Mouse (Mus musculus) testis, adult 2 months (tissue): ENCODE results near the gene Lrrc51. TPM values are rescaled to one million over a fixed set of nuclear protein-coding genes. Genes with fewer than 3 reads are reported as not detected.

Experiments
- H3K27ac ChIP-seq: fragments of 200-500 bp; 2 replicates; pipeline ENCODE4 v1.5.1; 2012; ENCODE audit warnings: low read depth, low read length; ENCODE audit not compliant: control insufficient read depth, insufficient read depth
- H3K27me3 ChIP-seq: fragments of 200-500 bp; 2 replicates; pipeline ENCODE4 v1.6.1; 2012; ENCODE audit warnings: mild to moderate bottlenecking, low read length, moderate library complexity; ENCODE audit not compliant: control insufficient read depth, insufficient read depth
- H3K36me3 ChIP-seq: fragments of 200-500 bp; 2 replicates; pipeline ENCODE4 v1.6.1; 2012; ENCODE audit warnings: mild to moderate bottlenecking, low read length; ENCODE audit not compliant: control insufficient read depth, insufficient read depth
- H3K4me1 ChIP-seq: fragments of 200-500 bp; 2 replicates; pipeline ENCODE4 v1.6.1; 2012; ENCODE audit warnings: low read length; ENCODE audit not compliant: control insufficient read depth, insufficient read depth
- H3K4me3 ChIP-seq: fragments of 200-500 bp; 2 replicates; pipeline ENCODE4 v1.5.1; 2012; ENCODE audit warnings: low read depth, mild to moderate bottlenecking, low read length, moderate library complexity, mixed read lengths; ENCODE audit not compliant: control insufficient read depth
- CTCF ChIP-seq: fragments of 200-500 bp; IDR thresholded peaks from 2 replicates; pipeline ENCODE4 v1.5.1; 2012; ENCODE audit warnings: low read depth, mild to moderate bottlenecking, inconsistent platforms, low read length, moderate library complexity; ENCODE audit not compliant: control insufficient read depth, insufficient read depth, insufficient replicate concordance
- POLR2A ChIP-seq: fragments of 200-500 bp; IDR thresholded peaks from 2 replicates; pipeline ENCODE4 v1.6.1; 2012; ENCODE audit warnings: low read depth, mild to moderate bottlenecking, inconsistent platforms, low read length, moderate library complexity; ENCODE audit not compliant: control insufficient read depth
- polyA plus RNA-seq: library from polyadenylated mRNA; depleted of rRNA; stranded (reverse); fragments of >200 nt; gene quantifications from 2 replicates; pipeline ENCODE4 v1.2.3, GENCODE M21; 2012

The Lrrc51 gene
- polyA plus RNA-seq, 1 experiment = 1,353 TPM

DNA sequence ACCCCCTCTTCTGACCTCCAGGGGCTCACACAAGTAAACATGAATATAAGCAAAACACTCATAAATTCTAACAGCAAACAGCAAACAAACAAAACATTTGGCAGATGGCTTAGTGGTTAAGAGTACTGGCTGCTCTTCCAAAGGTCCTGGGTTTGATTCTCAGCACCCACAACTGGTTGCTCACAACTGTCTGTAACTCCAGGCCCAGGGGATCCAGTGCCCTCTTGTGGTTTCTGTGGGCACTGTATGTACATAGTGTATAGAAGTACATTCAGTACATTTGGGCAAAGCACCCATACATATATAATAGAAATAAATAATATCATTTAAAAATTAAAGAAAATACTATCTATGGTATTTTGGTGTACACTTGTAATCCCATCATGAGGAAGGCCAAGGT, 30.8 kb downstream of the Lrrc51 start:
- H3K4me1 ChIP-seq = no peaks in the 10 kb centered on the region
- TF ChIP-seq CTCF (no peak), POLR2A (no peak)
- no peak overlapping the region for H3K27ac ChIP-seq
- H3K4me3 ChIP-seq = no peak overlapping the region
- no peaks in the 10 kb centered on the region; the same call in 1 of the 2 replicates for H3K36me3 ChIP-seq
- H3K27me3 ChIP-seq = no peaks in the 10 kb centered on the region

DNA sequence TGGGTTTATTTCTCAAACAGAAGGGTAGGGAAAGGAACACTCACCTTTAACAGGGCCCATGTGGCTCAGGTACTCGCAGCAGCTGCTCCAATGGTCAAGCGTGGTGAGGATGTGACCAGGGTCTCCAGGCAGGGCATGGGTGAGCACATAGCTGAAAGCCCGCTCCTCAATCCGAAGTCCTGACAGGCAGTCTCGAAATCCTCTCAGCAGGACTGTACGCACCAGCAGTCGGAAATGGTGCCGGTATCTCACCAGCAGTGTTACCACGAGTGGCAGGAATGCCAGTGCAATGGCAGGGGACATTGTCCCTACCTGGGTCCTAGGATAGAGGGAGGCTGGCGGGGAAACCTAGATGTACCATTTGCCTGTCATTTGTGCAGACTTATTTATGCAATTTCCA, 31.7 kb downstream of the Lrrc51 start:
- Histone ChIP-seq H3K4me3 (no peak overlapping the region), H3K27ac (no peak overlapping the region), H3K27me3 (no peaks in the 10 kb centered on the region), H3K4me1 (peaks cover 2% of the 10 kb centered on the region; the same call in 1 of the 2 replicates), H3K36me3 (no peaks in the 10 kb centered on the region; the same call in 1 of the 2 replicates)
- TF ChIP-seq POLR2A = no peak

DNA sequence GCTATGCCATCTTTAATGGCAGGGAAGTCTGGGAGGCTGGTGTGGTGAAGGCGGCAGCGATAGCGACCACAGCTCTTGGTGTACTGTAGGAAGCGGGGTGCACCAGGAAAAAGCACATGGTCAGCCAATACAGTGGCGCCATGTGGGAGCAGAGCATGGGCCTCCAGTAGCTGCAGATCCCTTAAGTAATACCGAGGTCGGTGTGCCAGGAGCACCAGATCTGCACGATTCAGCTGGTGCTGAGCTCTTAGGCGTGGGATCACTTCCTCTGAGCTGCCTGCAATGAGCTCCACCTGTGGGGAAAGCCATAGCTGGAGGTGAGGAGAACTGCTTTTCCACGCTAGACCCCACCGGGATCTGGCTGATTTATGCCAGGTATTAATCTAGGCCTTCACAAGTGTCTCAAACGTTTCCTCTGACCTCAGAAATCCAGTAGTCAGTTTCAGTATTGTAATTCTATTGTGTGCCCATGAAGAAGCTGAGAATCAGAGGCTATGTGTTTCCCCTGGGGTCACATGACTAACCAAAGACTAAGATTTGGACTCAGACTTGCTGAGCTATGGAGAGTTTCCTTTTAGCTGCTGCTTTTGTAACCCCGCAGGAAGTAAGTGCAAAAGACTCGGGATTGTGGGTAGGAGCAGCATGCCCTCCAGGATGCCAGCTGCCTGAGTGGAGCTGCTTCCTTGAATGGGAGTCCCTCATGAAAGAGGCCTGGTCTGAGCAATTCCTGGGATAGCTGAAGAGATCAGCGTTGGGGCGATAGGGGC, 33.2 kb downstream of the Lrrc51 start:
- Histone ChIP-seq H3K27ac (no peak overlapping the region), H3K27me3 (no peaks in the 10 kb centered on the region)

GRCm38 (mm10) chr7:101896104-101897066, 37.3 kb downstream of the Lrrc51 start:
- no peak for TF ChIP-seq CTCF
- TF ChIP-seq POLR2A = peak; percentile 76
- Histone ChIP-seq H3K27me3 (no peaks in the 10 kb centered on the region), H3K4me1 (peaks cover 2% of the 10 kb centered on the region; the same call in 1 of the 2 replicates), H3K4me3 (peak overlapping the region; percentile 86), H3K27ac (peak overlapping the region; percentile 95), H3K36me3 (no peaks in the 10 kb centered on the region; the same call in 1 of the 2 replicates)

More for the DNA sequence above, 33.2 kb downstream of the Lrrc51 start:
- TF ChIP-seq POLR2A (no peak), CTCF (no peak)
- Histone ChIP-seq H3K4me1 (peaks cover 2% of the 10 kb centered on the region; the same call in 1 of the 2 replicates), H3K36me3 (no peaks in the 10 kb centered on the region; the same call in 1 of the 2 replicates), H3K4me3 (no peak overlapping the region)

DNA sequence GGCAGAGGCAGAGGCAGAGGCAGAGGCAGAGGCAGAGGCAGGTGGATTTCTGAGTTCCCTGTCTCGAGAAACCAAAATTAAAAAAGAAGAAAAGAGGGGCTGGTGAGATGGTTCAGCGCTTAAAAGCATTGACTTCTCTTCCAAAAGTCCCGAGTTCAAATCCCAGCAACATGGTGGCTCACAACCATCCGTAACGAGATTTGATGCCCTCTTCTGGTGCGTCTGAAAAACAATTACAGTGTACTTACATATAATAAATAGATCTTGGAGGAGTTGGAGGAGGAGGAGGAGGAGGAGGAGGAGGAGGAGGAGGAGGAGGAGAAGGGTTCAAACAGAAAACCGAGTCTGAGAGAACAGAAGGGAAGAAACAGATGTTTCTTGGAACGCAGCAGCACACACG, 38.0 kb downstream of the Lrrc51 start:
- H3K27me3 ChIP-seq = no peaks in the 10 kb centered on the region
- H3K4me1 ChIP-seq = peaks cover 2% of the 10 kb centered on the region; the same call in 1 of the 2 replicates
- H3K36me3 ChIP-seq = no peaks in the 10 kb centered on the region; the same call in 1 of the 2 replicates
- TF ChIP-seq POLR2A (no peak), CTCF (no peak)
- peak overlapping the region; percentile 86 for H3K4me3 ChIP-seq
- H3K27ac ChIP-seq = peak overlapping the region; percentile 95

DNA sequence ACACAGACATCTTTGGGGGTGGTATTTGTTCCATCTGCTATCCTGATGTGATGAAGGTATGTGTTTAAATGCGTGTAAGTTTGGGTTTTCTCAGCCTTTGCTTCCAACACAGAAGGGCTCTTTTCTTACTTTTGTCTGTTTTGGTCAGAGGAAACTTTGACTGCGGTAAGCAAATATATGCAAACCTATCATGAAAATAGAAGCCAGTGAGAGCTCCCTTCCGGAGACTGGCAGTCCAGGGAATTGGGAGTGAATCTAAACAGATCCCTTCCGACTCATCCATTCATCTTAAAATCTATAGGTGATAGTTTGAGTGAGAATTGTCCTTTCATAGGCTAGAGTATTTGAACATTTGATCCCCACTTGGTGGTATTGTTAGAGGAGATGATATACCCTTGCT, 45.2 kb downstream of the Lrrc51 start:
- Histone ChIP-seq H3K36me3 (no peaks in the 10 kb centered on the region), H3K4me3 (no peak overlapping the region), H3K27me3 (no peaks in the 10 kb centered on the region), H3K27ac (no peak overlapping the region), H3K4me1 (no peaks in the 10 kb centered on the region)
- TF ChIP-seq CTCF (no peak), POLR2A (no peak)

- Histone ChIP-seq H3K4me1 (no peaks in the 10 kb centered on the region), H3K36me3 (no peaks in the 10 kb centered on the region), H3K27me3 (no peaks in the 10 kb centered on the region), H3K4me3 (no peak overlapping the region), H3K27ac (no peak overlapping the region)
- TF ChIP-seq CTCF (no peak), POLR2A (no peak)
Observed at GRCm38 (mm10) chr7:101886274-101886673, 47.4 kb downstream of the Lrrc51 start.

DNA sequence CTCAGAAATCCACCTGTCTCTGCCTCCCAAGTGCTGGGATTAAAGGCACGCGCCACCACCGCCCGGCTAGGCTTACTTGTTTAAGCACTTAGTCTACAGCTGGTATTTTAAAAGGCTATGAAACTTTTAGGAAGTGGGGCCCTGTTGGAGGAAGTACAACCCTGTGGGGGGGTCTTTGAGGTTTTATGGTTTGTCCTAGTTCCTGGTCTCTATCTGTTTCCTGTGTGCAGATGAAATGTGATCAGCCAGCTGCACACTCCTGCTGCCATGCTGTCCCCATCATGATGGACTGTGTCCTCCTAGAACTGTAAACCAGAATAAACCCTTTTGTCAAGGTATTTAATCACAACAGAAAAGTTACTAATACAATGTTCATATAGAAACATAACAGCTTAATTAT, 49.5 kb downstream of the Lrrc51 start:
- Histone ChIP-seq H3K36me3 (no peaks in the 10 kb centered on the region), H3K4me3 (no peak overlapping the region), H3K27ac (no peak overlapping the region), H3K4me1 (no peaks in the 10 kb centered on the region), H3K27me3 (no peaks in the 10 kb centered on the region)
- TF ChIP-seq CTCF = no peak
- TF ChIP-seq POLR2A = no peak
